Mouse (Mus musculus) erythroid progenitor cell, adult 5-6 weeks (primary cell): Measurements from ENCODE around the gene Tapbp. TPM values are rescaled to one million over a fixed set of nuclear protein-coding genes. Genes with fewer than 3 reads are reported as not detected.
"Not testable (repeated sequence)": the region's sequence is repeated elsewhere in the genome, so short reads cannot be mapped to it uniquely, and the experiment has no call there.

Source experiments
- ATAC-seq: replicated peaks from 2 replicates; pipeline ENCODE4 v1.8.0; 2016; ENCODE audit warnings: moderate number of reproducible peaks, mild to moderate bottlenecking, moderate TSS enrichment, inconsistent platforms; ENCODE audit not compliant: poor library complexity, low FRiP score, severe bottlenecking
- total RNA-seq, 2 experiments: library from RNA; stranded (forward) in 1 of 2; stranded (reverse) in 1 of 2; fragments of 150-400 nt in 1 of 2; fragments of 186-747, 209-891 nt in 1 of 2; gene quantifications; 2 replicates each; pipeline versions ENCODE4 v1.2.3 to v1.2.4; 2015 to 2017; ENCODE audit warnings: low replicate concordance in 2 of 2

Tapbp gene
- total RNA-seq, 2 experiments from 2014 or later = 88.4 to 97.2 TPM

- ATAC-seq = no peak
These were observed 23.1 kb downstream of the Tapbp start for GRCm38 (mm10) chr17:33938783-33939182.

GRCm38 (mm10) chr17:33940206-33940805 lies 24.6 kb downstream of the Tapbp start, which contains the start of the genes Pfdn6 and Wdr46:
Gene Pfdn6, minus strand, starts transcription at chr17:33940343.
Gene Wdr46, plus strand, starts transcription at chr17:33940660.
- peak; percentile 93 for ATAC-seq

- ATAC-seq = no peak
These were observed 25.3 kb downstream of the Tapbp start for GRCm38 (mm10) chr17:33940981-33941380.

- ATAC-seq = no peak
These were observed 25.7 kb downstream of the Tapbp start for GRCm38 (mm10) chr17:33941381-33941780.

- no peak for ATAC-seq
These were observed 27.8 kb downstream of the Tapbp start for GRCm38 (mm10) chr17:33943454-33943853.

GRCm38 (mm10) chr17:33947430-33948089 lies 31.9 kb downstream of the Tapbp start:
- ATAC-seq = no peak

GRCm38 (mm10) chr17:33948090-33948904 lies 32.6 kb downstream of the Tapbp start:
- ATAC-seq = no peak

GRCm38 (mm10) chr17:33948905-33949537 lies 33.3 kb downstream of the Tapbp start:
- no peak for ATAC-seq

GRCm38 (mm10) chr17:33950131-33950625 lies 34.5 kb downstream of the Tapbp start:
- no peak for ATAC-seq

GRCm38 (mm10) chr17:33951021-33951946 lies 35.6 kb downstream of the Tapbp start, which contains the start of gene B3galt4:
Gene B3galt4, minus strand, starts transcription at chr17:33951488.
- ATAC-seq = peak; percentile 53

GRCm38 (mm10) chr17:33952015-33952414 lies 36.3 kb downstream of the Tapbp start:
- not testable (repeated sequence) for ATAC-seq

- ATAC-seq = no peak
These were observed 37.2 kb downstream of the Tapbp start for GRCm38 (mm10) chr17:33952879-33953278.

GRCm38 (mm10) chr17:33953310-33953709 lies 37.6 kb downstream of the Tapbp start:
- ATAC-seq = no peak

- no peak for ATAC-seq
These were observed 38.4 kb downstream of the Tapbp start for GRCm38 (mm10) chr17:33953961-33954565.

- ATAC-seq = peak; percentile 4
These were observed 39.2 kb downstream of the Tapbp start for GRCm38 (mm10) chr17:33954646-33955554.

GRCm38 (mm10) chr17:33955555-33956214 lies 40.0 kb downstream of the Tapbp start, which contains the start of the genes Vps52 and Rps18:
Gene Vps52, plus strand, starts transcription at chr17:33955812.
Gene Rps18, minus strand, starts transcription at chr17:33956001.
- peak; percentile 90 for ATAC-seq

GRCm38 (mm10) chr17:33956336-33956735 lies 40.6 kb downstream of the Tapbp start:
- ATAC-seq = no peak
